Comparison of ENCODE assay signal across 19 mouse cellular contexts in genomic region chr11:12198017-12198416, GRCm38 (mm10).
DNase-seq lines count a peak whose midpoint lies in the region; ATAC-seq and TF ChIP-seq lines count a peak whose summit lies in the region.
"Had no signal": no experiment of that assay in that cellular context is flagged by ENCODE, and none has a peak within 500 bp of the region (broad histone marks: within the 10 kb centered on the region; RNA-seq: fewer than 3 reads in every experiment).

No protein-coding gene starts in this region.

- TF ChIP-seq CTCF in liver, postnatal 0 days (IDR thresholded peaks at IDR 0.05; ENCODE audit: low read depth) = no peak

- no peak overlapping the region for H3K4me2 ChIP-seq in liver, embryonic 16.5 days (ENCODE audit: low read depth, low read length)
- no peak overlapping the region for H3K4me2 ChIP-seq in liver, postnatal 0 days (ENCODE audit: low read depth, low read length)
- no peak overlapping the region for H3K4me2 ChIP-seq in liver, embryonic 11.5 days

- no peak overlapping the region for H3K4me3 ChIP-seq in liver, embryonic 16.5 days (ENCODE audit: low read depth, low read length)
- H3K4me3 ChIP-seq in liver, postnatal 0 days (ENCODE audit: low read depth, low read length) = no peak overlapping the region
- no peak overlapping the region for H3K4me3 ChIP-seq in liver, embryonic 11.5 days (ENCODE audit: low read depth, low read length)

- TF ChIP-seq EP300 in liver, postnatal 0 days (IDR thresholded peaks at IDR 0.05; ENCODE audit: low read depth) = no peak

- no peaks in the 10 kb centered on the region for H3K27me3 ChIP-seq in liver, embryonic 16.5 days (ENCODE audit: control insufficient read depth, insufficient read depth, low read depth, low read length)
- no peaks in the 10 kb centered on the region for H3K27me3 ChIP-seq in liver, postnatal 0 days (ENCODE audit: insufficient read depth, low read length)
- H3K27me3 ChIP-seq in liver, embryonic 11.5 days (replicated peaks; ENCODE audit: control insufficient read depth, insufficient read depth, low read length) = no peaks in the 10 kb centered on the region; the same call in 1 of the 2 replicates
- H3K27me3 ChIP-seq: CH12.LX, Patski had no signal

- peak; percentile 57; the same call in 1 of the 2 replicates for ATAC-seq in liver, embryonic 16.5 days (ENCODE audit: low read depth)
- peak; percentile 70 for ATAC-seq in liver, postnatal 0 days
- ATAC-seq in liver, embryonic 11.5 days (replicated peaks; ENCODE audit: low FRiP score) = no peak
- ATAC-seq: activated CD4-positive, CD25-positive, alpha-beta regulatory T cell, adult 4 months; CD4-positive, CD25-positive, alpha-beta regulatory T cell, adult 4 months; Patski had no signal

- H3K9ac ChIP-seq in liver, embryonic 16.5 days (ENCODE audit: low read depth, low read length) = no peak overlapping the region
- no peak overlapping the region for H3K9ac ChIP-seq in liver, postnatal 0 days (replicated peaks)
- H3K9ac ChIP-seq in liver, embryonic 11.5 days (ENCODE audit: low read depth, low read length) = no peak overlapping the region

- H3K9me3 ChIP-seq in liver, embryonic 16.5 days (replicated peaks; ENCODE audit: control insufficient read depth, low read length) = no peaks in the 10 kb centered on the region
- no peaks in the 10 kb centered on the region for H3K9me3 ChIP-seq in liver, postnatal 0 days (ENCODE audit: low read length)
- H3K9me3 ChIP-seq in liver, embryonic 11.5 days (ENCODE audit: control insufficient read depth, low read length) = no peaks in the 10 kb centered on the region
- H3K9me3 ChIP-seq: G1E had no signal

- H3K4me1 ChIP-seq in liver, embryonic 16.5 days (ENCODE audit: control insufficient read depth, low read depth, low read length) = no peaks in the 10 kb centered on the region
- H3K4me1 ChIP-seq in liver, postnatal 0 days (ENCODE audit: insufficient read depth) = peaks cover 4% of the 10 kb centered on the region; the same call in 1 of the 2 replicates
- H3K4me1 ChIP-seq in liver, embryonic 11.5 days (replicated peaks; ENCODE audit: control insufficient read depth, insufficient read depth, low read length) = no peaks in the 10 kb centered on the region

- H3K36me3 ChIP-seq in liver, embryonic 16.5 days (ENCODE audit: control insufficient read depth, insufficient read depth) = no peaks in the 10 kb centered on the region
- no peaks in the 10 kb centered on the region for H3K36me3 ChIP-seq in liver, postnatal 0 days (replicated peaks; ENCODE audit: insufficient read depth, low read length)
- no peaks in the 10 kb centered on the region for H3K36me3 ChIP-seq in liver, embryonic 11.5 days (ENCODE audit: control insufficient read depth, insufficient read depth, low read length)
- H3K36me3 ChIP-seq: G1E had no signal

- 48% methylated on average over 2 of the region's 2 CpGs for WGBS in liver, embryonic 16.5 days (ENCODE audit: insufficient replicate concordance)
- 45% methylated on average over 2 of the region's 2 CpGs for WGBS in liver, postnatal 0 days (ENCODE audit: insufficient replicate concordance)
- WGBS in liver, embryonic 11.5 days = 63% methylated on average over 2 of the region's 2 CpGs

- no peak overlapping the region for H3K27ac ChIP-seq in liver, embryonic 16.5 days (ENCODE audit: low read length)
- peak overlapping the region; percentile 24; the same call in 1 of the 2 replicates for H3K27ac ChIP-seq in liver, postnatal 0 days (ENCODE audit: low read depth)
- H3K27ac ChIP-seq in liver, embryonic 11.5 days (ENCODE audit: low read depth, low read length) = no peak overlapping the region

- no peak for DNase-seq in liver
- no peak for DNase-seq in liver, postnatal 0 days
- no peak for DNase-seq in liver, embryonic 11.5 days (ENCODE audit: low spot score)
- DNase-seq: adrenal gland, adult 2 months; adrenal gland, adult 8-10 months; adrenal gland, postnatal 10 days; adrenal gland, postnatal 14 days; adrenal gland, postnatal 25 days; adrenal gland, postnatal 36 days; B cell, adult 2 months; cerebellum, adult 11 months; cerebellum, adult 11-12 months; cerebellum, adult 18-20 months had no signal
